Mouse (Mus musculus) cerebellum, postnatal 10 days (tissue): Measurements from ENCODE around the gene Ufc1.
"Not testable (repeated sequence)": the region's sequence is repeated elsewhere in the genome, so short reads cannot be mapped to it uniquely, and the experiment has no call there.

Experiments
- DNase-seq, 2 experiments: peaks; one replicate each; pipeline ENCODE4 v3.0.0; 2021; ENCODE audit warnings: mixed read lengths in 2 of 2

Ufc1 gene

GRCm38 (mm10) chr1:171294298-171295062 is at the start of gene Ufc1:
Ufc1 (minus strand) TSS chr1:171295024.
- DNase-seq: peak; percentile 87 to 89

DNA sequence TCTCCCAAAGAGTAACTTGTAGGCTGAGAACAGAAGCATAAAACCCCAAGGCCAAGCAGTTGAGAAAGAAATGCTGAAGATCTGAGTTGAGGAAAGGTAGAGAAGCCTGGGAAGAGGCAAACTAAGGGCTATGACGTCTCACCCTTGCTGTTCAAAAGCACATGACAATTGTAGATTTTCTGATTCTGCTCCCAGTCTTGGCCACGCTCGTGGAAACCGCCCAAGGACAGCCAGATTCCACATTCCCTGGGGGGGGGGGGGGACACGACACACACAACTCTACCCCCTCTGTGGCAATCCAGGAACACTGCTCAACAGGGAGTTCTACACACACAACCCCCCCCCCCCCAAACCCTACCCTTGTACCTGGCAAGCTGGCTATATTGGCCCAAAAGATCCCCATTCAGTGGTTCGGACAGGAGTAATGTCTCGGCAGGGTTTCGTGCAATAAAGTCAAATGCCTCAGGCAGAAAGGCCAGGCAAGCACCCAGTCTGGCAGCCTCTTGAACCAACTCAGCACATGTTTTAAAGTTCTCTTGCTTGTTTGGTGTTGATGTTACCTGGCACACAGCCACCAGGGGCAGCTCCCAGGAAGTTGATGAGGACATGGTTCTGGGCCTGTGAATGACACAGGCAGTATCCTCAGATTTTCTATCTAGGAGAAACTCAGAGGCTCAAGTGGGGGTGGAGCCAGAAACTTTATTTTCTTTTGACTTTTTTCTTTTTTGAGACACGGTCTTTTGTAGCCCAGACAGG is 49.3 kb upstream of the Ufc1 start:
- DNase-seq: peak; percentile 27 to 28

- DNase-seq: no peak
Observed at GRCm38 (mm10) chr1:171342262-171343207, 47.7 kb upstream of the Ufc1 start.

DNA sequence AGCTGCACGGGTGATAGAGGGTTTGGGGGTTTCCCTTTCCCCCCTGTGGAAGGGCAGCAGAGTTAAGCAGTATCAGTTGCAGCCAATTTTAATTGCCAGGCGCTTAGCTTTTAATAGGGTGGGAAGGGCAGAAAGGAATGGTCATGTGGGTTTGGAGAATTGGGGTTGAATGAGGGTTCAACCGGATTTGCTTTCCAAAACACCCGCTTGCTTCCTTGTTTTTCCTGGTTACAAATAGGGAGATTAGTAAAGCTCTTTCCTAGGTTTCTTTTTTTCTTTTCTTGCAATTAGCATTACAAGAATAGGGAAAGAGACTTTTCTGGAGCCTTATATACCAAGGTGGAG is 35.4 kb upstream of the Ufc1 start:
- DNase-seq: no peak

DNA sequence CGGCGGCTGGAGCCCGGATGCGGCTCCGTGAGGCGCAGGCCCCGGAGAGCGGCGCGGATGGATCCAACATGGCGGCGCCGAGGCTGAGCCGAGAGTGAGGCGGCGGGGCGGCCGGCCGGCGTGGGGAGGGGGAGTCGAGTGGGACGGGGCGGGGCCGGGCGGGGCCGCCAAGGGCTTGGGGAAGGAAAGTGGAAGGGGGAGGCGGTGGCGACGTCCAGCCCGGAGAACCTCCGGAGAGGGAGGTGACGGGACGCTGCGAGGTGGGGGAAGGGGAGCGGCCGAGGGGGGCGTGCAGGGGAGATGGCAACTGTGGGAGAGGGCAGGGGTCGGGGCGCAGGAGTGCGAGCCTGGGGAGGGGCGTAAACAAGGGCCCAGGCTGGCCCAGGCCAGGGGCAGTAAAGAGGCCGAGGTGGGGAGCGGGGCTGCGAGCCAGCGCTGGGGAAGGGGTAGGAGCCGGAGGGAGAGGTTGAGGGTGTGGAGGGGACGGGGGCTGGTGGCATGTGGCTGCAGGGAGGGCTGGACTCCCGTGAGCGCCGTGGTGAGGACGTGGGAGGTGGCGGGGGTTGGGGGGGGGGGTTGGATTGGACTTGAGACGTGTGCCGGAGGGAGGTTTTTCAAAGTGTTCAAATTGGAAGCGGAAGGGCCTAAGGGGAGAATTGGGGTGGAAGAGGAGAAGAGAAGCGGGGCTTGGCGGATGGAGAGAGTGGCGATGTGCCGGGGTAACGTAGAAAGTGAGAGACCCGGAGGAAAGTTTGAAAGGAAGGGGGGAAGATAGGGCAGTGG is 34.8 kb upstream of the Ufc1 start:
- peak; percentile 90 to 93 for DNase-seq

- DNase-seq: peak; percentile 93 to 95
Observed at GRCm38 (mm10) chr1:171328839-171329432, 34.1 kb upstream of the Ufc1 start, which contains the start of gene Dedd. Dedd (plus strand) TSS chr1:171329145.

DNA sequence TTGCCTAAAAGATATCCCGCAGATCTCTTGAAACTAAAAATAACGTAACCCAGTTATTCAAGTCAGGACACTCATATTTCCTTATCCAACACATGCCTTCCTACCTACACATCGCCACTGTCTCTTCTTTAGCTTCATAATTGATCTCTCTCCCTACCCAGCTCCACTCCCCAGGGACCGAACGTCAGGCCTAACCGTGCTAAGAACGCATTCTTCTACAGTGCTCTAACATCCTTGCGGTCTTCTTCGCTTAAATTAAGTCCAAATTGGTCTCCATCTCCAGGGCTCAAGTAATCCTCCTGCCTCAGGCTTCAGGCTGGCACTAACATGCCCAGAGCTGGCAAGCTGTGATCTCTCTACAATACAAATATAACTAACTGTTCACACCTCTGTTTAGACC is 33.4 kb upstream of the Ufc1 start:
- peak; percentile 55 to 59 for DNase-seq

DNA sequence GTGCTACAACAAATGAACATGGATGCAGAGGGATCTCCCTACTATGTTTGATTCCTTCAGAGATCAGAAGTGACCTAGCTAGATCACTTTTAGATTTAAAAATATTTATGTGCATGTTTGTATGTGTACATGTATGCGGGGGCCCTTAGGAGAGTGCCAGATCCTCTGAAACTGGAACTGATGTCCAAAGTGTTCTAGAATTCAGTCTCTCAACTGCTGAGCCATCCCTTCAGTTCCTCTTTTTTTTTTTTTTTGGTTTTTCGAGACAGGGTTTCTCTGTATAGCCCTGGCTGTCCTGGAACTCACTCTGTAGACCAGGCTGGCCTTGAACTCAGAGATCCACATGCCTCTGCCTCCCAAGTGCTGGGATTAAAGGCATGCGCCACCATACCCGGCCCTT is 31.8 kb upstream of the Ufc1 start:
- not testable (repeated sequence) for DNase-seq

DNA sequence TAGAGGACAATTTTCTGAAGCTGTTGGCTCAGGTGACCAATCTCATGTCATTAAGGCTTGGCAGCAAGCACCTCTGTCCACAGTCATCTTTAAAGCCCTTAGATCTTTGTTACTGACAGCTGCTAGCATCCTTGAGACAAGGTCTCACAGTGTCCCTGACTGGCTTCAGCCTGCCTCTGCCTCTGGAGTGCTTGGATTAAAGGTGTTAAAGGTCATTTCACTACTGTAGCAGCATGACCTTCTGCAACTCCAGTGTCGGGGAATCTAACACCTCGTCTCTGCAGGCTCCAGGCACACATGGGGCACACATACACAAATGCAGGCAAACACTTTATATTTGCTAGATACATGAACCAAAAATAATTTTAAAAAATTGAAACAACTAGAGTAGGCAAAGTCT is 30.7 kb upstream of the Ufc1 start:
- DNase-seq: no peak

DNA sequence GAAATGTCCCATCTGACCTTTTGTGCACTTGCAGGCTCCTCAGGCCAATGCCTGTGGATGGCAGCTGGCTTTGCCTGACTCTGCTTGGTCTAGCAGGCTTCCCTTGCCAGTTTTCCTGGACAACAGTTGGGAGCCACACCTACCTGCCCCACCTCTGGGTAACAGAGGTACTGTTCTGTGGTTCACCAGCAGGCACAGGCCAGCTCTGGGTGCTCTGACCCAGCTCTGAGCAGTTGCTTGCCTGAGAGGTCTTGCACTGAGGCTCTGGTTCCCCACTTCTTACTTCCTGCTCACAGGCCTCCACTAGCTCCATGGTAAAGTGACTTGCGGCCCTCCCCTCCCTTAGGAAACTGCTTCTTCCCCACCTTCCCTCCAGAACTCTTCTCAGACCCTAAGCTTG is 27.2 kb upstream of the Ufc1 start:
- DNase-seq: no peak

DNA sequence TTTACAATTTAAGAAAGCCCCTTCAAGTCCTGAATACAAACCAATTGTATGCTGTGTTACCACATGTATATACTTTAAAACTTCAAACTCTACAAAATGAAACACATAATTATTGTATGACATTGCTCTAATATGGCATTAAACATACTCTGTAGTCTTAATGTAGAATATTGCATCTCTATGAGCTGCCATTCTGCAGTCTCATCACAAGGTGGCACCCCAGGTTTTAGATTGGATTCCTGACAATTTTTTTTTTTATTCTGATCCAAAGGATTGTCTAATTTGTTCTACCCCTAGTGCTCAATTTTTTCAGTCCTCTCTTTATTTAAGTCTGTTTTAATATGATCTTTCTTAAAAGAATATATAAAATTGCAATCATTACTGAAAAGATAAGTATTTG is 26.6 kb upstream of the Ufc1 start:
- peak; percentile 49 to 70 for DNase-seq

GRCm38 (mm10) chr1:171320151-171320550 is 25.3 kb upstream of the Ufc1 start:
- peak; percentile 76 to 85 for DNase-seq

GRCm38 (mm10) chr1:171319748-171320147 is 24.9 kb upstream of the Ufc1 start:
- peak in 1 of 2 experiments; percentile 40 for DNase-seq

- no peak for DNase-seq
Observed at GRCm38 (mm10) chr1:171309321-171309720, 14.5 kb upstream of the Ufc1 start.

- not testable (repeated sequence) for DNase-seq
Observed at GRCm38 (mm10) chr1:171306157-171306556, 11.3 kb upstream of the Ufc1 start.

GRCm38 (mm10) chr1:171298226-171298625 is 3.4 kb upstream of the Ufc1 start:
- DNase-seq: peak in 1 of 2 experiments; percentile 53

DNA sequence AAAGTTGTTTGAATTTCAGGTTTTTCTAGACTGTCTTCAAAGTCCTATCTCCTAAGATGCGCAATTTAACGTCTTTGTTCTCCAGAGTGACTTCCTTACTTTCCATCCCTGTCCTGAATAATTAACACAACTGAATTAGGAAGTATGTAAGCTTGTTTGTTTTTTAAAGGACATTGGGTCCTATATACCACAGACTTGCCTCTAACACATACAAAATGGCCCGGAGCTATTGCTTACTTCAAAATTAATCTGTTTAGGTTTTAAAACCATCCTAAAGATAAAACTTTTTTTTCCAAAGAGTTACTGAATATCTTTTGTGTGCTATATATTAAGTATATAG is 209 bp upstream of the Ufc1 start:
- no peak for DNase-seq

DNA sequence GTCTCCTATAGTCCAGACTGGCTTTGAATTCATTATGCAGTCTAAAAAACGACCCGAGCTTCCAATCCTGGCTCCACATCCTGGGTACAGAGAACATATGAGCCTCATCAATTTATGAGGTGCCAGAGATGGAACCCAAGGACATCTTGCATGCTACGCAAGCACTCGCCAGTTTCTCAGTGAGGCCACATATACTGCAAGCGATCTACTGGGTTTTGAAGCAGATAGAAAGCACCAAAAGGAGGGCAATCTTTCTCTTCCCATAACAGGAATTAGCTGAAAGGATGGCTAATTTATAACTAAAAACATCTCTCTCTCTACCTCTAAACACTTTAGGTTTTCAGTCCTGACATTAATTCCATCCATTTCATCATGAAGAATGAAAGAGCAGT is 922 bp downstream of the Ufc1 start:
- no peak for DNase-seq

DNA sequence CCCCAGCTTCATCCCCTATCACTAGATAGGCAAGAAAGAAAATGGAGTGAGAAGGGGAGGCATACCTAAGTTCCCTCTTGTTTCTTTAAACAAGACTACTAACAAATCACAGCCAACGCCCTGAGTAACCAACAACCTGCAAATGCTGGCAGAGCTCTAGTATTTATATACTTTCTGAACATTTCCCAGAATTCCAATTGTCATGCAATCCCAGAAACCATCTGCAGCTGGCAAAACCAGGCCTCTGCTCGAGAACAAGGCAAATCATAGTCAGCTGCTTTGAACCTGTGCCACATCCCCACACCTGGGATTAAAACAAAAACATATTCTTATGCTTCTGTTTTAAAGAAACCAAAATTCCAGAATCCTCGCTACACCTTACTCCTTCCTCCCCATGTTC is 1.5 kb downstream of the Ufc1 start:
- DNase-seq: no peak

- DNase-seq: no peak
Observed at GRCm38 (mm10) chr1:171288328-171288727, 6.5 kb downstream of the Ufc1 start.

- DNase-seq: peak; percentile 96 to 98
Observed at GRCm38 (mm10) chr1:171287136-171288081, 7.4 kb downstream of the Ufc1 start, which contains the start of gene Usp21. Usp21 (minus strand) TSS chr1:171287991.
